Mouse (Mus musculus) MEL (cell line): ENCODE data around the gene Rcor1. TPM values are rescaled to one million over a fixed set of nuclear protein-coding genes. Genes with fewer than 3 reads are reported as not detected.

ENCODE experiments used
- DNase-seq: peaks from one replicate; pipeline ENCODE4 v3.0.0; 2011; ENCODE audit warnings: low read depth, low spot score
- H3K27ac ChIP-seq: 2 replicates; pipeline ENCODE4 v1.5.1; 2012; ENCODE audit warnings: low read depth, mild to moderate bottlenecking, control low read depth, low read length, moderate library complexity; ENCODE audit not compliant: control insufficient read depth
- H3K27me3 ChIP-seq, 2 experiments: fragments of 150-350 bp in 1 of 2; sonication (generic) in 1 of 2; 2 replicates each; pipeline ENCODE4 v1.6.1; 2012; ENCODE audit warnings: low read length in 2 of 2, mild to moderate bottlenecking in 2 of 2, improper control_type of control experiment in 1 of 2, moderate library complexity in 1 of 2; ENCODE audit not compliant: insufficient read depth in 2 of 2, control insufficient read depth in 1 of 2
- H3K36me3 ChIP-seq, 2 experiments: 2 replicates each; pipeline ENCODE4 v1.6.1; 2012 to 2014; ENCODE audit warnings: low read length in 2 of 2, improper control_type of control experiment in 1 of 2, inconsistent platforms in 1 of 2, mild to moderate bottlenecking in 1 of 2; ENCODE audit not compliant: insufficient read depth in 2 of 2, control insufficient read depth in 1 of 2
- H3K4me1 ChIP-seq, 2 experiments: fragments of 150-350 bp in 1 of 2; sonication (generic) in 1 of 2; 2 replicates each; pipeline ENCODE4 v1.6.1; 2012; ENCODE audit warnings: low read length in 2 of 2, improper control_type of control experiment in 1 of 2, mild to moderate bottlenecking in 1 of 2; ENCODE audit not compliant: insufficient read depth in 2 of 2, control insufficient read depth in 1 of 2
- H3K4me3 ChIP-seq, 2 experiments: fragments of 150-350 bp in 1 of 2; sonication (generic) in 1 of 2; 2 replicates each; pipeline ENCODE4 v1.5.1; 2012; ENCODE audit warnings: low read depth in 2 of 2, low read length in 2 of 2, mild to moderate bottlenecking in 2 of 2, moderate library complexity in 2 of 2, control low read depth in 1 of 2, improper control_type of control experiment in 1 of 2; ENCODE audit not compliant: control insufficient read depth in 1 of 2, insufficient read depth in 1 of 2
- H3K79me2 ChIP-seq: 2 replicates; pipeline ENCODE4 v1.6.1; 2012; ENCODE audit warnings: mild to moderate bottlenecking, low read length, moderate library complexity; ENCODE audit not compliant: control insufficient read depth, poor library complexity, insufficient read depth
- H3K9ac ChIP-seq: 2 replicates; pipeline ENCODE4 v1.6.1; 2012; ENCODE audit warnings: low read depth, mild to moderate bottlenecking, control low read depth, low read length, moderate library complexity; ENCODE audit not compliant: control insufficient read depth, poor library complexity, severe bottlenecking
- H3K9me3 ChIP-seq: fragments of 150-350 bp; sonication (generic); replicated peaks from 2 replicates; pipeline ENCODE4 v1.6.1; 2012; ENCODE audit warnings: mild to moderate bottlenecking, low read length, improper control_type of control experiment, moderate library complexity; ENCODE audit not compliant: insufficient read depth
- BHLHE40 ChIP-seq: IDR thresholded peaks from 2 replicates; pipeline ENCODE4 v1.6.1; 2012; ENCODE audit warnings: low read depth, mild to moderate bottlenecking, inconsistent platforms, low read length, improper control_type of control experiment, borderline replicate concordance
- CHD2 ChIP-seq: IDR thresholded peaks from 2 replicates; pipeline ENCODE4 v1.6.1; 2011; ENCODE audit warnings: low read length, improper control_type of control experiment
- E2F4 ChIP-seq: IDR thresholded peaks from 2 replicates; pipeline ENCODE4 v1.6.1; 2011; ENCODE audit warnings: low read depth, low read length, improper control_type of control experiment, borderline replicate concordance
- ELF1 ChIP-seq: IDR thresholded peaks from 2 replicates; pipeline ENCODE4 v1.6.1; 2014; ENCODE audit warnings: low read depth, mild to moderate bottlenecking, inconsistent platforms, low read length, improper control_type of control experiment, moderate library complexity
- EP300 ChIP-seq, 2 experiments: IDR thresholded peaks; 2 replicates each; pipeline ENCODE4 v1.6.1; 2011; ENCODE audit warnings: improper control_type of control experiment in 2 of 2, low read length in 2 of 2, low read depth in 1 of 2, mild to moderate bottlenecking in 1 of 2
- GABPA ChIP-seq: IDR thresholded peaks from 2 replicates; pipeline ENCODE4 v1.6.1; 2012; ENCODE audit warnings: low read depth, mild to moderate bottlenecking, inconsistent platforms, low read length, improper control_type of control experiment, moderate library complexity
- MAFK ChIP-seq: IDR thresholded peaks from 2 replicates; pipeline ENCODE4 v1.6.1; 2011; ENCODE audit warnings: low read depth, mild to moderate bottlenecking, low read length, improper control_type of control experiment, borderline replicate concordance
- MAZ ChIP-seq: IDR thresholded peaks from 2 replicates; pipeline ENCODE4 v1.6.1; 2012; ENCODE audit warnings: low read depth, mild to moderate bottlenecking, inconsistent platforms, low read length, improper control_type of control experiment
- MYC ChIP-seq: IDR thresholded peaks from 2 replicates; pipeline ENCODE4 v1.6.1; 2011; ENCODE audit warnings: low read depth, mild to moderate bottlenecking, low read length, improper control_type of control experiment, moderate library complexity
- POLR2A ChIP-seq, 2 experiments: IDR thresholded peaks; 2 replicates each; pipeline ENCODE4 v1.6.1; 2011 to 2012; ENCODE audit warnings: low read length in 2 of 2, mild to moderate bottlenecking in 2 of 2, control low read depth in 1 of 2, improper control_type of control experiment in 1 of 2, low read depth in 1 of 2, moderate library complexity in 1 of 2; ENCODE audit not compliant: control insufficient read depth in 1 of 2, insufficient read depth in 1 of 2, poor library complexity in 1 of 2
- POLR2AphosphoS2 ChIP-seq: IDR thresholded peaks from 2 replicates; pipeline ENCODE4 v1.6.1; 2011; ENCODE audit warnings: low read length, improper control_type of control experiment
- SIN3A ChIP-seq: IDR thresholded peaks from 2 replicates; pipeline ENCODE4 v1.6.1; 2012; ENCODE audit warnings: low read length, improper control_type of control experiment, inconsistent platforms
- SMC3 ChIP-seq: IDR thresholded peaks from 2 replicates; pipeline ENCODE4 v1.6.1; 2011; ENCODE audit warnings: low read depth, low read length, improper control_type of control experiment
- TCF12 ChIP-seq: IDR thresholded peaks from 2 replicates; pipeline ENCODE4 v1.6.1; 2014; ENCODE audit warnings: low read depth, mild to moderate bottlenecking, inconsistent platforms, low read length, improper control_type of control experiment, moderate library complexity
- ZC3H11A ChIP-seq: IDR thresholded peaks from 2 replicates; pipeline ENCODE4 v1.6.1; 2012; ENCODE audit warnings: low read depth, mild to moderate bottlenecking, inconsistent platforms, low read length, improper control_type of control experiment
- ZMIZ1 ChIP-seq: IDR thresholded peaks from 2 replicates; pipeline ENCODE4 v1.6.1; 2012; ENCODE audit warnings: low read depth, mild to moderate bottlenecking, inconsistent platforms, low read length, improper control_type of control experiment, moderate library complexity
- ZNF384 ChIP-seq: IDR thresholded peaks from 2 replicates; pipeline ENCODE4 v1.6.1; 2012; ENCODE audit warnings: low read depth, mild to moderate bottlenecking, inconsistent platforms, low read length, improper control_type of control experiment
- polyA plus RNA-seq, 2 experiments: library from polyadenylated mRNA; stranded (reverse) in 1 of 2; unstranded in 1 of 2; fragments of >175 nt in 1 of 2; fragments of >200 nt in 1 of 2; gene quantifications; 2 replicates each; pipeline versions ENCODE4 v1.2.1 to v1.2.4; 2012; ENCODE audit warnings: low replicate concordance in 2 of 2, low read depth in 1 of 2; ENCODE audit not compliant: insufficient read length in 2 of 2, insufficient read depth in 1 of 2, missing spikeins in 1 of 2
- total RNA-seq: library from RNA; depleted of rRNA; stranded (reverse); fragments of 300-350 nt; gene quantifications from 2 replicates; pipeline ENCODE4 v1.2.3, GENCODE M21; 2012

Rcor1 gene
- total and polyA plus RNA-seq, 3 experiments = 23.1 to 44.3 (median 37.1) TPM

GRCm38 (mm10) chr12:111050256-111050655 is 11.1 kb downstream of the Rcor1 start:
- Histone ChIP-seq H3K27me3 (no peaks in the 10 kb centered on the region), H3K79me2 (peaks cover 40% of the 10 kb centered on the region), H3K36me3 (peaks cover 0 to 10% of the 10 kb centered on the region in 2 experiments; a peak in 2 of 4 replicates), H3K9me3 (no peaks in the 10 kb centered on the region), H3K4me3 (no peak overlapping the region), H3K4me1 (no peaks in the 10 kb centered on the region; a peak in 1 of 4 replicates), H3K9ac (no peak overlapping the region), H3K27ac (no peak overlapping the region)
- no peak for DNase-seq
- no peak for TF ChIP-seq E2F4
- no peak for TF ChIP-seq ELF1

DNA sequence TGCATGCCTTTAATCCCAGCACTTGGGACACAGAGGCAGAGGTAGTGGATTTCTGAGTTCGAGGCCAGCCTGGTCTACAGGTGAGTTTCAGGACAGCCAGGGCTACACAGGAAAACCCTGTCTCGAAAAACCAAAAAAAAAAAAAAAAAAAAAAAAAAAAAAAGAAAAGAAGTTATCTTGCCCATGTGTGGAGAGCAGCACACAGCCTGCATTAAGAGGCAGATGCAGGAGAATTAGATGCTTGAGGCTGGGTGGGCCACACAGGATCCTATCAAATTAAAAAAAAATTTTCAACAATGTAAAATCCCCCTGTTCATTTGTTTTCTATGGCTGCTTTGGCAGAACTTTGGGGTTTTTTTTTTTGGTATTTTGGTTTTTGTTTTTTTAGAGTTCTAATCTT is 24.2 kb downstream of the Rcor1 start:
- H3K4me1 ChIP-seq = no peaks in the 10 kb centered on the region
- TF ChIP-seq ZNF384 = peak; percentile 73
- no peak for TF ChIP-seq ZC3H11A

DNA sequence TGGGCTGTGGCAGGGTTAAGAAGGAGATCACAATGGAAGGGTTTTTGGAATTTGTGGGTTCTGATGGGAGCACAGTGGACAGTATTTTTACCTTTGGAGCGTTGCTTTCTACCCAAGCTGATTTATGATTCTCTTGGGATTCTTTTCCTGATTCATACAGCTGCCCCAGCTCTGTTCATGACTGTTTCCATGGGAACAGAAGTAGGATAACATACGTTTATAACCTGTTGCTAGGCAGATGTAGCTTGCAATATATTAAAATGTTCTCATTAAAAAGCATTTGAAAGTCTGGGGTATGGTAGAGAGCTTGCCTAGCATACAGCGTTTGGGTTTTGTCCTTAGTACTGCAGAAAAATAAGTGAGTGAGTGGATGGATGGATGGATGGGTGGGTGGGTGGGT is 25.1 kb downstream of the Rcor1 start:
- H3K9ac ChIP-seq = no peak overlapping the region
- no peak for DNase-seq
- H3K79me2 ChIP-seq = peaks cover 22% of the 10 kb centered on the region
- no peak for TF ChIP-seq MYC
- TF ChIP-seq ZC3H11A = no peak
- no peak for TF ChIP-seq EP300 (IDR thresholded peaks at IDR 0.05; ENCODE audit: low read depth in 1 of 2, low read length in 2 of 2)
- no peak for TF ChIP-seq POLR2AphosphoS2
- TF ChIP-seq GABPA = no peak
- TF ChIP-seq BHLHE40 = no peak
- TF ChIP-seq MAZ = no peak
- no peak for TF ChIP-seq SIN3A
- TF ChIP-seq MAFK = no peak
- no peak for TF ChIP-seq ELF1
- TF ChIP-seq ZMIZ1 = no peak
- no peak for TF ChIP-seq POLR2A (IDR thresholded peaks at IDR 0.05; ENCODE audit: control insufficient read depth in 1 of 2, insufficient read depth in 1 of 2, low read depth in 1 of 2, low read length in 2 of 2, poor library complexity in 1 of 2)
- no peak for TF ChIP-seq CHD2
- TF ChIP-seq TCF12 = no peak
- no peak for TF ChIP-seq SMC3
- H3K36me3 ChIP-seq = peaks cover 0 to 14% of the 10 kb centered on the region in 2 experiments; a peak in 2 of 4 replicates
- H3K27ac ChIP-seq = no peak overlapping the region
- no peaks in the 10 kb centered on the region for H3K9me3 ChIP-seq
- H3K4me3 ChIP-seq = no peak overlapping the region
- no peaks in the 10 kb centered on the region for H3K27me3 ChIP-seq
- no peaks in the 10 kb centered on the region for H3K4me1 ChIP-seq

More for the DNA sequence above, 24.2 kb downstream of the Rcor1 start:
- Histone ChIP-seq H3K4me3 (no peak overlapping the region), H3K79me2 (peaks cover 26% of the 10 kb centered on the region), H3K27me3 (no peaks in the 10 kb centered on the region), H3K27ac (no peak overlapping the region), H3K36me3 (peaks cover 0 to 16% of the 10 kb centered on the region in 2 experiments; a peak in 2 of 4 replicates), H3K9ac (no peak overlapping the region), H3K9me3 (no peaks in the 10 kb centered on the region)
- DNase-seq = no peak
